Mouse (Mus musculus): ENCODE data around the gene Zfp784.
A peak's percentile ranks its signal among the peaks of the same experiment; 100 is the strongest.
"Not testable (repeated sequence)": the region's sequence is repeated elsewhere in the genome, so short reads cannot be mapped to it uniquely, and the experiment has no call there.

Gene Zfp784

GRCm38 (mm10) chr7:5038109-5038732, at the start of gene Zfp784:
Gene Zfp784 (minus strand): TSS chr7:5038446.
- peak; percentile 94 for DNase-seq

- no peak for DNase-seq
These were observed 49.6 kb upstream of the Zfp784 start for GRCm38 (mm10) chr7:5087886-5088285.

GRCm38 (mm10) chr7:5086921-5087440, 48.7 kb upstream of the Zfp784 start:
- DNase-seq = no peak

- DNase-seq = no peak
These were observed 47.3 kb upstream of the Zfp784 start for GRCm38 (mm10) chr7:5085512-5085911.

GRCm38 (mm10) chr7:5083325-5084105, 45.3 kb upstream of the Zfp784 start:
- DNase-seq = no peak

- DNase-seq = no peak
These were observed 43.7 kb upstream of the Zfp784 start for GRCm38 (mm10) chr7:5081939-5082338.

GRCm38 (mm10) chr7:5081241-5081640, 43.0 kb upstream of the Zfp784 start:
- no peak for DNase-seq

- no peak for DNase-seq
These were observed 42.6 kb upstream of the Zfp784 start for GRCm38 (mm10) chr7:5080815-5081214.

GRCm38 (mm10) chr7:5080010-5080751, 41.9 kb upstream of the Zfp784 start, which contains the start of gene Epn1:
Gene Epn1 (plus strand): TSS chr7:5080235.
- DNase-seq = peak; percentile 96

GRCm38 (mm10) chr7:5079365-5080009, 41.2 kb upstream of the Zfp784 start:
- not testable (repeated sequence) for DNase-seq

- no peak for DNase-seq
These were observed 38.7 kb upstream of the Zfp784 start for GRCm38 (mm10) chr7:5076931-5077330.

GRCm38 (mm10) chr7:5074984-5075383, 36.7 kb upstream of the Zfp784 start:
- no peak for DNase-seq

GRCm38 (mm10) chr7:5073586-5073985, 35.3 kb upstream of the Zfp784 start:
- DNase-seq = no peak

- no peak for DNase-seq
These were observed 26.6 kb upstream of the Zfp784 start for GRCm38 (mm10) chr7:5064886-5065285.

GRCm38 (mm10) chr7:5062360-5063001, 24.2 kb upstream of the Zfp784 start:
- no peak for DNase-seq

- DNase-seq = peak; percentile 93
These were observed 23.6 kb upstream of the Zfp784 start, which contains the start of gene U2af2 for GRCm38 (mm10) chr7:5061774-5062359. Gene U2af2 (plus strand): TSS chr7:5062143.

- DNase-seq = peak; percentile 98
These were observed 22.9 kb upstream of the Zfp784 start for GRCm38 (mm10) chr7:5060944-5061773.

GRCm38 (mm10) chr7:5060239-5060731, 22.0 kb upstream of the Zfp784 start:
- DNase-seq = peak; percentile 89

GRCm38 (mm10) chr7:5059421-5059820, 21.2 kb upstream of the Zfp784 start:
- DNase-seq = no peak

GRCm38 (mm10) chr7:5058631-5059030, 20.4 kb upstream of the Zfp784 start:
- DNase-seq = no peak

GRCm38 (mm10) chr7:5057804-5058203, 19.6 kb upstream of the Zfp784 start:
- no peak for DNase-seq
